Mouse (Mus musculus) brain, embryonic 14.5 days (tissue): ENCODE measurements around the gene Kalrn.

Experiments used
- CTCF ChIP-seq: fragments of 200-500 bp; IDR thresholded peaks from 2 replicates; pipeline ENCODE4 v1.5.1; 2012; ENCODE audit warnings: inconsistent platforms, mild to moderate bottlenecking, moderate library complexity, borderline replicate concordance; ENCODE audit not compliant: insufficient read depth, insufficient read length; ENCODE audit errors: extremely low read depth
- POLR2A ChIP-seq: fragments of 200-500 bp; IDR thresholded peaks from 2 replicates; pipeline ENCODE4 v1.6.1; 2012; ENCODE audit warnings: mild to moderate bottlenecking, inconsistent platforms, borderline replicate concordance; ENCODE audit not compliant: poor library complexity, insufficient read depth, insufficient read length, severe bottlenecking; ENCODE audit errors: extremely low read depth

DNA sequence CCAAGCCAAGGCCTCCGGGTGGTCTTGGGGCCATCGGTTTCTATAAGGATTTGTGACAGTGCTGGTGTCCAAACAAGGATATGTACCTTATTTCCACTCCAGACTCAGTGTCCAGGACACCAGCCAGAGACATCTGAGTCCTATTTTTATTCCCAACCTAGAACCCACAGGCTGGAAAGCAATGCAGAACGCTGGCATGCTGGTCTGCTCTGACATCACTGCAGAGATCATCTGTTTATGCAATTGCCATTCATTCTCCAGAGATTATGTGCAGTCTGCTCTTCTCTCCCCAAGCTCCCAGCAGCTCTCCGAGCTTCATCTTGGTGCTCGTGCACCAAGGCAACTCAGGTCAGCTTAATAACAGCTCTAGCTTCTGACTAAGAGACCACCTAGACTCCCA, 12.5 kb downstream of the Kalrn start:
- TF ChIP-seq CTCF (no peak), POLR2A (no peak)
